Mouse (Mus musculus): ENCODE results near the gene Thap7. TPM values are rescaled to one million over a fixed set of nuclear protein-coding genes. Genes with fewer than 3 reads are reported as not detected.

Gene Thap7
- polyA plus RNA-seq, 1 experiment from 2014 or later: 66.3 TPM

DNA sequence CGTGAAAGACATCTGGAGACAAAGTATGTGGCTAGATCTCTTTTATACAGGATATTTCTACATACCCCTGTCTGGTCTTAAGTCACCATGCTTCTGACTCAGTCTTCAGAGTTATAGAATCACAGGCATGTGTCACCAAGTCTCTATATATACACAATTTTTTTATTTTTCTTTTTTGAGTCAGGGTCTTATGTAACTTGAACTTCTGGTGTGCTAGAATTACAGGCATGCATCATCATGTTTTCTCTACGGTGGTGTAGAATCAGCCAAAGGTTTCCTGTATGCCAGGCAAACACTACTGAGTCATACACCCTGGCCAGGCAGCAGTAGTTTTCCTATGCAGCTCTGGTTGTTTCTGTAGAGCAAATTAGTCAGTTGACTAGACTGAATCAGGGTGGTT is 11.7 kb upstream of the Thap7 start:
- Histone ChIP-seq H3K36me3 (ENCODE audit: control insufficient read depth, insufficient read depth) (no peaks in the 10 kb centered on the region), H3K27ac (ENCODE audit: low read length) (no peak overlapping the region), H3K27me3 (replicated peaks; ENCODE audit: control insufficient read depth, insufficient read depth, low read length) (no peaks in the 10 kb centered on the region; the same call in 1 of the 2 replicates), H3K4me1 (replicated peaks; ENCODE audit: control insufficient read depth, insufficient read depth, low read length) (no peaks in the 10 kb centered on the region), H3K9me3 (ENCODE audit: control insufficient read depth, low read length) (no peaks in the 10 kb centered on the region), H3K4me2 (ENCODE audit: low read length) (no peak overlapping the region), H3K9ac (replicated peaks; ENCODE audit: low read depth, low read length) (no peak overlapping the region), H3K4me3 (replicated peaks; ENCODE audit: low read length) (no peak overlapping the region)
- ATAC-seq: no peak
- WGBS: 84% methylated on average over 2 of the region's 2 CpGs

DNA sequence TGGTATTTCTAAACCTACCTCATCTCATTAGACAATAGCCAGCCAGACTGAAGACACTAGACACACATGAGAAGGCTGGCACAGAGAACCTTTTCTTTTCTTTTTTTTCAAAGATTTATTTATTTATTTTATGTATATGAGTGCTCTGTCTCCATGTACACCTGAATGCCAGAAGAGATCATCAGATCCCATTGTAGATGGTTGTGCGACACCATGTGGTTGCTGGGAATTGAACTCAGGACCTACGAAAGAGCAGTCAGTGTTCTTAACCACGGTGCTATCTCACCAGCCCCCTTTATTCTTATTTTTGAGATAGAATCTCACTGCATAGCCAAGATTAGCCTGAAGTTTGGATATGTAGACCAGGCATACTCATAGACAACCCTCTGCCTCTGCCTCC is 5.6 kb upstream of the Thap7 start:
- H3K4me1 ChIP-seq (replicated peaks; ENCODE audit: control insufficient read depth, insufficient read depth, low read length): peaks cover 5% of the 10 kb centered on the region
- 95% methylated on average over 3 of the region's 3 CpGs for WGBS
- H3K27ac ChIP-seq (ENCODE audit: low read length): no peak overlapping the region
- no peaks in the 10 kb centered on the region for H3K9me3 ChIP-seq (ENCODE audit: control insufficient read depth, low read length)
- H3K27me3 ChIP-seq (replicated peaks; ENCODE audit: control insufficient read depth, insufficient read depth, low read length): no peaks in the 10 kb centered on the region; the same call in 1 of the 2 replicates
- H3K36me3 ChIP-seq (ENCODE audit: control insufficient read depth, insufficient read depth): no peaks in the 10 kb centered on the region
- ATAC-seq: no peak
- no peak overlapping the region for H3K4me2 ChIP-seq (ENCODE audit: low read length)
- H3K9ac ChIP-seq (replicated peaks; ENCODE audit: low read depth, low read length): no peak overlapping the region
- H3K4me3 ChIP-seq (replicated peaks; ENCODE audit: low read length): no peak overlapping the region

DNA sequence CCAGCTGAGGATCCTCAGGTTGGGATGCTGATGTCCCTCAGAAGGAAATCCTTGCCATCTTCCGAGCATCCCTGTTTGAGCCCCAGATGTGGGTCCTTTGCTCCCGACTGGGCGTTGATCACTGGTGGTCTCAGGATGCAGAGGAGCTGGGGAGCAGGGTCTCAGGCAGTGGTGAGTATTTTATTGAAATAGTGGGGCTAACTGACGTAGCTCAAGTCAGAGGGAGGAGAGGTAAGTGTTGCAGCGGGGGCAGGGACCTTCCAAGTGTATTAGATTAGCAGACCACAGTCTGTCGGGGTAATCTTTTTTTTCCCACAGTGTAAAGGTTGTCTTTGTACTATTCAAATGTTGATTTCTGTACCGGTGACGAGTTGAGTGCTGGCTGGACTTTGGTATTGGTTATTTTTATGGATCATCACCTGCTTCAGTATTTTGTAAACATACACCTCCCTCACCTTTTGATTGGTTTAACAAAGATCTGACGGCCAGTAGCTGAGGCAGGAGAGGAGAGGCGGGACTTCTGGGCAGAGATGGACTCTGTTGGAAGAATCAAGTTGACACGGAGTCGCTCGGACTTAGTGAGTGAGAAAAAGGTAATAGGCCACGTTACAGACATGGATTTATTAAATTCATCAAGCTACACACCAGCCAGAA is 1.9 kb upstream of the Thap7 start:
- no peak overlapping the region for H3K4me3 ChIP-seq (replicated peaks; ENCODE audit: low read length)
- H3K4me2 ChIP-seq (ENCODE audit: low read length): no peak overlapping the region
- 74% methylated on average over 14 of the region's 14 CpGs for WGBS
- peaks cover 16% of the 10 kb centered on the region for H3K4me1 ChIP-seq (replicated peaks; ENCODE audit: control insufficient read depth, insufficient read depth, low read length)
- H3K27ac ChIP-seq (ENCODE audit: low read length): no peak overlapping the region
- ATAC-seq: no peak
- H3K9ac ChIP-seq (replicated peaks; ENCODE audit: low read depth, low read length): no peak overlapping the region
- no peaks in the 10 kb centered on the region for H3K9me3 ChIP-seq (ENCODE audit: control insufficient read depth, low read length)
- H3K27me3 ChIP-seq (replicated peaks; ENCODE audit: control insufficient read depth, insufficient read depth, low read length): no peaks in the 10 kb centered on the region
- H3K36me3 ChIP-seq (ENCODE audit: control insufficient read depth, insufficient read depth): 0 out of 2 replicates have a peak, but pooled peaks cover 2% of the 10 kb centered on the region

DNA sequence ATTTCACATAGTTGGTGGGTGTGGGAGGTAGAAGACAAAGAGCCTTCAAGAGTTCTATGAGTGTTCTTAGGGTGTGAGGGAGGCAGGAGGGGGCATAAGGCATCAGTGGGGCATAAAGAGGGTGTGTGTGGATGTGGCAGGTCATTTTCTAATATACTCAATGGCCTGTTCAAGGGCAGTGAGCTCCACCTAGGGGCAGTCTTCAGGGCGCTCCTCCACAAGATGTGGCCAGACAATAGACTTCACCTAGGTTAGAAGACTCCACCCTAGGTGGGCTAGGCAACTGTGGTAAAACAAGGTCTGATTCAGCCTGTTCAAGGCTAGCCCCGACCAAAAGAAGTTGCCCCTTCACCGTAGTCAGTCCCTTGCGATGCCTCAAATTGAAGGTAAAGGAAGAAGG is 1.3 kb upstream of the Thap7 start:
- WGBS: 68% methylated on average over 4 of the region's 4 CpGs
- no peak for ATAC-seq
- no peak overlapping the region for H3K4me2 ChIP-seq (ENCODE audit: low read length)

DNA sequence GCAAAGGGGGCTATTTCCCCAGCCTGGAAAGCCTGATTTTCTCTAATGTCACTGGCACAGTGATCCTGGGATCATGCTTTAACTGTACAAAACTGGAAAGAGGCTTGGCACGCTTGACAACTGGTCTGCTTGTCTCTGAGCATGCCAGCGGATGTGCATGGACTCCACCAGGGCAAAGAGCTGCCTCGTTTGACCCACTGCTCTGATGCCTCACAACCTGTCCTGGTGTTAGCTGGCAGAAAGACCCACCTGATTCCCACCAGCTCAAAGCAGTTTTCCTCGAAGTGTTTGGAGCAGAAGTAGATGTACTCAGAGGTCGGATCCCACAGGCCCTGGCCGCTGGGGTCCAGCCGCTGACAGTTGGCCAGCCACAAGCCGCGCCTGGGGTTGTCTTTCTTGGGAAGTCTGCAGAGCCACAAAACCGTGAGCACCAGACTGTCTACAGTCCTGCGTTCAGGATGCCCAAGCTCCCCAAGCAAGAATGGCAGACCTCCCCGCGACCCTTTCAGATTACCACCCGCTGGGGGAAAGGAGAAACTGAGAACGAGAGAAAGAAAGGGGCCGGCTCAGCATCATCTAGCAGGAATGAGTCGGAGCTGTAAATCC is 852 bp downstream of the Thap7 start:
- Histone ChIP-seq H3K4me2 (ENCODE audit: low read length) (peak overlapping the region; percentile 85), H3K4me1 (replicated peaks; ENCODE audit: control insufficient read depth, insufficient read depth, low read length) (peaks cover 16% of the 10 kb centered on the region), H3K27me3 (replicated peaks; ENCODE audit: control insufficient read depth, insufficient read depth, low read length) (no peaks in the 10 kb centered on the region), H3K9ac (replicated peaks; ENCODE audit: low read depth, low read length) (peak overlapping the region; percentile 83), H3K27ac (ENCODE audit: low read length) (peak overlapping the region; percentile 99), H3K4me3 (replicated peaks; ENCODE audit: low read length) (peak overlapping the region; percentile 77), H3K9me3 (ENCODE audit: control insufficient read depth, low read length) (no peaks in the 10 kb centered on the region), H3K36me3 (ENCODE audit: control insufficient read depth, insufficient read depth) (peaks cover 18% of the 10 kb centered on the region)
- ATAC-seq: no peak
- 15% methylated on average over 17 of the region's 17 CpGs for WGBS

More for the DNA sequence above, 1.3 kb upstream of the Thap7 start:
- Histone ChIP-seq H3K36me3 (ENCODE audit: control insufficient read depth, insufficient read depth) (peaks cover 3% of the 10 kb centered on the region; the same call in 1 of the 2 replicates), H3K9ac (replicated peaks; ENCODE audit: low read depth, low read length) (no peak overlapping the region), H3K9me3 (ENCODE audit: control insufficient read depth, low read length) (no peaks in the 10 kb centered on the region), H3K4me1 (replicated peaks; ENCODE audit: control insufficient read depth, insufficient read depth, low read length) (peaks cover 16% of the 10 kb centered on the region), H3K4me3 (replicated peaks; ENCODE audit: low read length) (no peak overlapping the region), H3K27me3 (replicated peaks; ENCODE audit: control insufficient read depth, insufficient read depth, low read length) (no peaks in the 10 kb centered on the region), H3K27ac (ENCODE audit: low read length) (no peak overlapping the region)

DNA sequence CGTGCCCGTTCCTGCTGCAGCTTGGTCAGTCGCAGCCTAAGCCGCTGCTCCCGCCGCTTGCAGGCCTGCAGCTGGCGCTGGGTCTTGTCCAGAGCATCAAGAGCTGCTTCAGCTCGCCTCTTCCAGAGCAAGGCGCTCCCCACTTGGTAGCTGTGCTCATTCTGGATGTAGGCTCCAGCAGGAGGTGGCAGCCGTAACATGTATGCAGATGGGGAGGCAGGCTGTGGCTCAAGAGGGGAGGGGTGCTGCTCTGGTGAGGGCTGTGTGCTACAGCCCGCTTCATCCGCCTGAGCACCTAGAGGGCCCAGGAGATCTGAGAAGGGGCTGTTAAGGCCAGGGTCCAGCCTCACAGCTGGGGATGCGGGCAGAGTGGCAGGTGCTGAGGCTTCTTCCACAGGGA is 2.7 kb downstream of the Thap7 start:
- WGBS: 83% methylated on average over 13 of the region's 13 CpGs
- H3K36me3 ChIP-seq (ENCODE audit: control insufficient read depth, insufficient read depth): peaks cover 18% of the 10 kb centered on the region
- no peaks in the 10 kb centered on the region for H3K9me3 ChIP-seq (ENCODE audit: control insufficient read depth, low read length)
- no peaks in the 10 kb centered on the region for H3K27me3 ChIP-seq (replicated peaks; ENCODE audit: control insufficient read depth, insufficient read depth, low read length)
- H3K4me3 ChIP-seq (replicated peaks; ENCODE audit: low read length): no peak overlapping the region
- peaks cover 16% of the 10 kb centered on the region for H3K4me1 ChIP-seq (replicated peaks; ENCODE audit: control insufficient read depth, insufficient read depth, low read length)
- H3K9ac ChIP-seq (replicated peaks; ENCODE audit: low read depth, low read length): no peak overlapping the region
- no peak for ATAC-seq
- no peak overlapping the region for H3K4me2 ChIP-seq (ENCODE audit: low read length)
- no peak overlapping the region for H3K27ac ChIP-seq (ENCODE audit: low read length)

DNA sequence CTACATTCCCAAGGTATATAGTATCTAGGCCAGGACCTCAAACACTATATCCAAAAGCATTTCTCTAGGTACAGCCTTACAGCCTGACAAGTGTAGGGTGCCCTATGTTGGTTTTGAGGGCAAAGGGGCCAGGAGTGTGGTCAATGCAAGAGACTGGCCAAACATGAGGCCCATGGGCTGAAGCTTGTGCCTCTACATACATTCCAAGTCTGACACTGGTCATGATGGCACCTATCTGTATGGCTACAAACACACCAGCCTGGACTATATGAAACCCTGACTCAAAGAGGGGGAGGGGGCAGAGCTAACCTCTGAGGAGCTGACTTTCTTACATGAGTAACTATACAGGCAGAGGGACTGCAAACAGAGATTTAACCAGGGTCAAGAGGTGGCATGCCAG is 3.3 kb downstream of the Thap7 start:
- Histone ChIP-seq H3K4me3 (replicated peaks; ENCODE audit: low read length) (no peak overlapping the region), H3K9ac (replicated peaks; ENCODE audit: low read depth, low read length) (no peak overlapping the region), H3K27me3 (replicated peaks; ENCODE audit: control insufficient read depth, insufficient read depth, low read length) (no peaks in the 10 kb centered on the region), H3K9me3 (ENCODE audit: control insufficient read depth, low read length) (no peaks in the 10 kb centered on the region), H3K27ac (ENCODE audit: low read length) (no peak overlapping the region), H3K36me3 (ENCODE audit: control insufficient read depth, insufficient read depth) (peaks cover 19% of the 10 kb centered on the region), H3K4me2 (ENCODE audit: low read length) (no peak overlapping the region), H3K4me1 (replicated peaks; ENCODE audit: control insufficient read depth, insufficient read depth, low read length) (peaks cover 16% of the 10 kb centered on the region)
- no peak for ATAC-seq

DNA sequence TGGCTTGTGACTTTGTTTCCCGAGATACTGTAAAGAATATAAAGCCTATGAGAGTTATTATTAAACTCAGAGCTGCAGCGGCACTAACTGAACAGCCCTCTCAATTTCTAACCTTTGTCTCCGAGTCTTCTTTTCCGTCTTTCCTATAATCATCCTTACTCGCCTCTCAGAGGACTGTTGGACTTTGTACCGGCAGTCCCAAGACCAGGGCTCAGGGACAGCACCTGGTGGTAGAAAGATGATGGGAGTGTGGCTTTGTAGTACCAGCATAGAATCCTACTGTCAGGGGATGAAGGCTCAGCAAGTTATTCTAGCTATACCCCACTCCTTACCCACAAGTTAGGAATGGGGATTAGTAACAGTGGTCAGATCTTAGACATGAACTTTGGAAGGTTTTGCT is 4.7 kb downstream of the Thap7 start:
- WGBS: 95% methylated on average over 6 of the region's 6 CpGs
- Histone ChIP-seq H3K36me3 (ENCODE audit: control insufficient read depth, insufficient read depth) (peaks cover 31% of the 10 kb centered on the region), H3K9me3 (ENCODE audit: control insufficient read depth, low read length) (no peaks in the 10 kb centered on the region), H3K4me2 (ENCODE audit: low read length) (no peak overlapping the region), H3K27me3 (replicated peaks; ENCODE audit: control insufficient read depth, insufficient read depth, low read length) (no peaks in the 10 kb centered on the region), H3K9ac (replicated peaks; ENCODE audit: low read depth, low read length) (no peak overlapping the region), H3K27ac (ENCODE audit: low read length) (no peak overlapping the region), H3K4me3 (replicated peaks; ENCODE audit: low read length) (no peak overlapping the region), H3K4me1 (replicated peaks; ENCODE audit: control insufficient read depth, insufficient read depth, low read length) (peaks cover 8% of the 10 kb centered on the region)
- no peak for ATAC-seq

DNA sequence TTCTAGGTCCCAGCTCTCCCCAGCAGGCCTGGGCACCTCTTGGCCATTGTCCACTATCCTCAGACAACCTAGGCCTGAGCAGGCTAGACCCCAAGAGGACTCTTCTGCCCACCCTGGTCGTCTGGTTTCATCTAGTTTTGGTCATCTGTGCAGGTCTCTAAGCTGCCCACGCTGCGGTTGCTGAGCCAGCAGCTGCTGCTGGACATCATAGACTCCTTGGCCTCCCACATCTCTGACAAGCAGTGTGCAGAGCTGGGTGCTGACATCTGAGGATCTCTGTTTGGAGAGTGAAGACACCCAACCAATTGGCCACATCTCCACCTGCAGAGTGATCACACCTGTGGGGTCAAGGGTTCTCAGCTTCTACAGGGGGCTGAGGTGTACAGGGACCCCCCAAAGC is 5.4 kb downstream of the Thap7 start:
- no peak overlapping the region for H3K4me3 ChIP-seq (replicated peaks; ENCODE audit: low read length)
- ATAC-seq: no peak
- no peaks in the 10 kb centered on the region for H3K27me3 ChIP-seq (replicated peaks; ENCODE audit: control insufficient read depth, insufficient read depth, low read length)
- H3K4me2 ChIP-seq (ENCODE audit: low read length): no peak overlapping the region
- 89% methylated on average over 3 of the region's 3 CpGs for WGBS
- H3K9ac ChIP-seq (replicated peaks; ENCODE audit: low read depth, low read length): no peak overlapping the region
- H3K9me3 ChIP-seq (ENCODE audit: control insufficient read depth, low read length): no peaks in the 10 kb centered on the region
- H3K4me1 ChIP-seq (replicated peaks; ENCODE audit: control insufficient read depth, insufficient read depth, low read length): peaks cover 8% of the 10 kb centered on the region
- no peak overlapping the region for H3K27ac ChIP-seq (ENCODE audit: low read length)
- peaks cover 37% of the 10 kb centered on the region for H3K36me3 ChIP-seq (ENCODE audit: control insufficient read depth, insufficient read depth)

All from forebrain, embryonic 16.5 days (tissue).